Mouse (Mus musculus) lung, postnatal 0 days (tissue): ENCODE measurements at regions not wholly inside any gene's neighbourhood (a gene's known extent, or its start where the extent isn't known, plus 50 kb on each side); places are given as distances from the start of the nearest gene placed in this dataset.

ENCODE experiments used
- CTCF ChIP-seq: IDR thresholded peaks from 2 replicates; pipeline ENCODE4 v1.5.1; 2016; ENCODE audit warnings: antibody characterized with exemption, mild to moderate bottlenecking
- EP300 ChIP-seq: IDR thresholded peaks from 2 replicates; pipeline ENCODE4 v1.6.1; 2016; ENCODE audit warnings: antibody characterized with exemption, mild to moderate bottlenecking, control low read depth

DNA sequence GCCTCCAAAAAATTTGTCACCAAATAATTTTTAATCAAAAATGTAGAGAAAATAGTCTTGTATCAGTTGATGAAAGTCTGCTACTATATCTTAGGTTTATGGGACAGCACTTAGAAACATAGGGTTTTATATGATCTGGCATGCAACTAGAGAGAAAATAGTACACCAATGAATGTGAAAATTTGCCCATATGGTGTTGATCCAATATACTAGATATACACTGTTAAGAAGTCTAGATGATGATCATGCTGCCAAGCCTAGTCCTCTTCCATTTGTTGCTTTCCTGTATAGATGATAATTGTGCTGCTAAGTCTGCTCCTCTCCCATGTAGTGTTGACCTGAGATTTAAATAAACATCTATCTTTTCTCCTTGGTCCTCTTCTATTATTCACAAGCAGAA lies 481.9 kb downstream of the Cntn6 start:
- no peak for TF ChIP-seq EP300
- TF ChIP-seq CTCF = no peak
